Mouse (Mus musculus): Measurements from ENCODE around the gene AC170998.1. TPM values are rescaled to one million over a fixed set of nuclear protein-coding genes. Genes with fewer than 3 reads are reported as not detected.
"Not testable (repeated sequence)": the region's sequence is repeated elsewhere in the genome, so short reads cannot be mapped to it uniquely, and the experiment has no call there.

The AC170998.1 gene
- polyA plus RNA-seq, 1 experiment, result not detected

- H3K27me3 ChIP-seq (replicated peaks), result peaks cover 70% of the 10 kb centered on the region
- peaks cover 6% of the 10 kb centered on the region for H3K9me3 ChIP-seq
- peaks cover 26% of the 10 kb centered on the region for H3K4me1 ChIP-seq
- no peak for TF ChIP-seq FLI1 (IDR thresholded peaks at IDR 0.05; ENCODE audit: low read length)
- TF ChIP-seq GATA1 (IDR thresholded peaks at IDR 0.05; ENCODE audit: borderline replicate concordance, low read length), result no peak
- H3K4me3 ChIP-seq (replicated peaks), result peak within 1 kb of the TSS; percentile 85
- no peaks in the 10 kb centered on the region for H3K36me3 ChIP-seq (replicated peaks; ENCODE audit: low read length)
Observed at GRCm38 (mm10) chr17:28769121-28769874, 43.4 kb downstream of the AC170998.1 start, which contains the start of gene Mapk13. Mapk13 (plus strand) TSS chr17:28769297.

- TF ChIP-seq GATA1 (IDR thresholded peaks at IDR 0.05; ENCODE audit: borderline replicate concordance, low read length) (no peak), FLI1 (IDR thresholded peaks at IDR 0.05; ENCODE audit: low read length) (no peak)
- Histone ChIP-seq H3K4me3 (replicated peaks) (peak overlapping the region; percentile 85), H3K27me3 (replicated peaks) (peaks cover 70% of the 10 kb centered on the region), H3K36me3 (replicated peaks; ENCODE audit: low read length) (no peaks in the 10 kb centered on the region), H3K9me3 (peaks cover 11% of the 10 kb centered on the region), H3K4me1 (peaks cover 26% of the 10 kb centered on the region)
Observed at GRCm38 (mm10) chr17:28769875-28770421, 44.1 kb downstream of the AC170998.1 start.

- no peak for TF ChIP-seq GATA1 (IDR thresholded peaks at IDR 0.05; ENCODE audit: borderline replicate concordance, low read length)
- no peak for TF ChIP-seq FLI1 (IDR thresholded peaks at IDR 0.05; ENCODE audit: low read length)
- H3K36me3 ChIP-seq (replicated peaks; ENCODE audit: low read length), result no peaks in the 10 kb centered on the region
- H3K27me3 ChIP-seq (replicated peaks), result peaks cover 76% of the 10 kb centered on the region
- no peak overlapping the region for H3K4me3 ChIP-seq (replicated peaks)
- H3K4me1 ChIP-seq, result peaks cover 22% of the 10 kb centered on the region
- H3K9me3 ChIP-seq, result peaks cover 19% of the 10 kb centered on the region
Observed at GRCm38 (mm10) chr17:28771289-28771688, 45.4 kb downstream of the AC170998.1 start.

GRCm38 (mm10) chr17:28774303-28774702 is 48.4 kb downstream of the AC170998.1 start:
- Histone ChIP-seq H3K27me3 (replicated peaks) (peaks cover 76% of the 10 kb centered on the region), H3K9me3 (peaks cover 30% of the 10 kb centered on the region), H3K4me1 (peaks cover 25% of the 10 kb centered on the region)
- not testable (repeated sequence) for H3K36me3 ChIP-seq (replicated peaks; ENCODE audit: low read length); H3K4me3 ChIP-seq (replicated peaks)

- peaks cover 30% of the 10 kb centered on the region for H3K9me3 ChIP-seq
- H3K36me3 ChIP-seq (replicated peaks; ENCODE audit: low read length), result no peaks in the 10 kb centered on the region
- H3K27me3 ChIP-seq (replicated peaks), result peaks cover 72% of the 10 kb centered on the region
- peaks cover 21% of the 10 kb centered on the region for H3K4me1 ChIP-seq
- H3K4me3 ChIP-seq (replicated peaks), result no peak overlapping the region
- no peak for TF ChIP-seq FLI1 (IDR thresholded peaks at IDR 0.05; ENCODE audit: low read length)
- no peak for TF ChIP-seq GATA1 (IDR thresholded peaks at IDR 0.05; ENCODE audit: borderline replicate concordance, low read length)
Observed at GRCm38 (mm10) chr17:28775161-28775560, 49.3 kb downstream of the AC170998.1 start.

Other genes with a start within 250 kb of the AC170998.1 start
- 8.7 and 25.1 TPM in 2 replicates for gene Fkbp5, start 208.6 kb upstream of the AC170998.1 start, polyA plus RNA-seq (2012; ENCODE audit: insufficient read depth, low replicate concordance)
- gene Armc12, start 195.3 kb upstream of the AC170998.1 start, polyA plus RNA-seq (2012; ENCODE audit: insufficient read depth, low replicate concordance), result not detected in 2 replicates
- not detected in 2 replicates for gene Clpsl2, start 176.7 kb upstream of the AC170998.1 start, polyA plus RNA-seq (2012; ENCODE audit: insufficient read depth, low replicate concordance)
- gene Clps, start 165.3 kb upstream of the AC170998.1 start, polyA plus RNA-seq (2012; ENCODE audit: insufficient read depth, low replicate concordance), result not detected in 2 replicates
- not detected in 2 replicates for gene Lhfpl5, start 150.4 kb upstream of the AC170998.1 start, polyA plus RNA-seq (2012; ENCODE audit: insufficient read depth, low replicate concordance)
- 5.0 and 32.1 TPM in 2 replicates for gene Srpk1, start 103.4 kb upstream of the AC170998.1 start, polyA plus RNA-seq (2012; ENCODE audit: insufficient read depth, low replicate concordance)
- 1.2 and 1.4 TPM in 2 replicates for gene Slc26a8, start 35.9 kb upstream of the AC170998.1 start, polyA plus RNA-seq (2012; ENCODE audit: insufficient read depth, low replicate concordance)
- 23.4 and 34.8 TPM in 2 replicates for gene Mapk14, start 34.8 kb upstream of the AC170998.1 start, polyA plus RNA-seq (2012; ENCODE audit: insufficient read depth, low replicate concordance)
- gene Mapk13, start 43.2 kb downstream of the AC170998.1 start, polyA plus RNA-seq (2012; ENCODE audit: insufficient read depth, low replicate concordance), result 0.50 TPM in 1 of 2 replicates, not detected in the other
- 8.8 and 9.5 TPM in 2 replicates for gene Brpf3, start 75.0 kb downstream of the AC170998.1 start, polyA plus RNA-seq (2012; ENCODE audit: insufficient read depth, low replicate concordance)
- gene Pnpla1, start 132.3 kb downstream of the AC170998.1 start, polyA plus RNA-seq (2012; ENCODE audit: insufficient read depth, low replicate concordance), result 0.10 TPM in 1 of 2 replicates, not detected in the other
- gene 4930539E08Rik, start 189.2 kb downstream of the AC170998.1 start, polyA plus RNA-seq (2012; ENCODE audit: insufficient read depth, low replicate concordance), result not detected in 2 replicates
- not detected in 2 replicates for gene Pxt1, start 217.8 kb downstream of the AC170998.1 start, polyA plus RNA-seq (2012; ENCODE audit: insufficient read depth, low replicate concordance)
- gene Kctd20, start 225.9 kb downstream of the AC170998.1 start, polyA plus RNA-seq (2012; ENCODE audit: insufficient read depth, low replicate concordance), result 27.8 and 60.1 TPM in 2 replicates